Mouse (Mus musculus) hindbrain, embryonic 12.5 days (tissue): ENCODE results near the gene Sppl3. TPM values are rescaled to one million over a fixed set of nuclear protein-coding genes. Genes with fewer than 3 reads are reported as not detected.
A peak's percentile ranks its signal among the peaks of the same experiment; 100 is the strongest.
"Not testable (repeated sequence)": the region's sequence is repeated elsewhere in the genome, so short reads cannot be mapped to it uniquely, and the experiment has no call there.

ENCODE experiments used
- ATAC-seq: fragments of 200-750 bp; cut with Nextera tagmentation; 2 replicates; pipeline ENCODE4 v1.8.0; 2017; ENCODE audit warnings: moderate TSS enrichment; ENCODE audit not compliant: low FRiP score
- H3K27ac ChIP-seq: fragments of 300-500 bp; sonication (generic); 2 replicates; pipeline ENCODE4 v1.5.1; 2016; ENCODE audit warnings: mild to moderate bottlenecking
- H3K27me3 ChIP-seq: fragments of 300-500 bp; sonication (generic); 2 replicates; pipeline ENCODE4 v1.6.1; 2016; ENCODE audit warnings: mild to moderate bottlenecking
- H3K36me3 ChIP-seq: fragments of 300-500 bp; sonication (generic); 2 replicates; pipeline ENCODE4 v1.6.1; 2016; ENCODE audit warnings: mild to moderate bottlenecking
- H3K4me1 ChIP-seq: fragments of 300-500 bp; sonication (generic); 2 replicates; pipeline ENCODE4 v1.6.1; 2016
- H3K4me2 ChIP-seq: fragments of 300-500 bp; sonication (generic); replicated peaks from 2 replicates; pipeline ENCODE4 v1.6.1; 2016; ENCODE audit warnings: mild to moderate bottlenecking
- H3K4me3 ChIP-seq: fragments of 300-500 bp; sonication (generic); 2 replicates; pipeline ENCODE4 v1.5.1; 2016; ENCODE audit warnings: mild to moderate bottlenecking
- H3K9ac ChIP-seq: fragments of 300-500 bp; sonication (generic); 2 replicates; pipeline ENCODE4 v1.6.1; 2016; ENCODE audit warnings: mild to moderate bottlenecking, moderate library complexity
- H3K9me3 ChIP-seq: fragments of 300-500 bp; sonication (generic); replicated peaks from 2 replicates; pipeline ENCODE4 v1.6.1; 2016; ENCODE audit warnings: mild to moderate bottlenecking
- WGBS: fragments of 180-500 bp; shearing (Covaris S2); methylation state at CpG from one replicate; pipeline ENCODE4 v1.1.7; 2016; 5-methylcytosine and 5-hydroxymethylcytosine counted together
- polyA plus RNA-seq: library from polyadenylated mRNA; unstranded; fragments of >200 nt; fragmentation: Nextera tagmentation; extraction: Ambion mirVana; gene quantifications from 2 replicates; pipeline ENCODE4 v1.2.1, GENCODE M21; 2016

The Sppl3 gene
- polyA plus RNA-seq, 1 experiment from 2014 or later, result 31.1 TPM

GRCm38 (mm10) chr5:115091776-115092175, 80.8 kb downstream of the Sppl3 start:
- H3K4me2 ChIP-seq, result no peak overlapping the region
- H3K36me3 ChIP-seq, result peaks cover 65% of the 10 kb centered on the region
- no peak for ATAC-seq
- no peak overlapping the region for H3K9ac ChIP-seq
- no peak overlapping the region for H3K4me3 ChIP-seq
- WGBS, result 87% methylated on average over 6 of the region's 6 CpGs
- no peaks in the 10 kb centered on the region for H3K4me1 ChIP-seq
- H3K27ac ChIP-seq, result no peak overlapping the region
- H3K9me3 ChIP-seq, result no peaks in the 10 kb centered on the region
- no peaks in the 10 kb centered on the region for H3K27me3 ChIP-seq

- Histone ChIP-seq H3K4me3 (no peak within 1 kb of the TSS), H3K4me1 (no peaks in the 10 kb centered on the region), H3K36me3 (peaks cover 62% of the 10 kb centered on the region), H3K9me3 (no peaks in the 10 kb centered on the region), H3K4me2 (no peak within 1 kb of the TSS), H3K27ac (no peak within 1 kb of the TSS), H3K27me3 (no peaks in the 10 kb centered on the region), H3K9ac (no peak within 1 kb of the TSS)
- no peak for ATAC-seq
- WGBS, result 99% methylated on average over 8 of the region's 8 CpGs
Measured at GRCm38 (mm10) chr5:115098195-115098594, 87.3 kb downstream of the Sppl3 start, which contains the start of gene Gm10401. Gene Gm10401 (minus strand): TSS chr5:115098295.

- no peaks in the 10 kb centered on the region for H3K27me3 ChIP-seq
- H3K36me3 ChIP-seq, result peaks cover 65% of the 10 kb centered on the region
- no peak for ATAC-seq
- no peaks in the 10 kb centered on the region for H3K4me1 ChIP-seq
- no peak overlapping the region for H3K4me2 ChIP-seq
- no peak overlapping the region for H3K9ac ChIP-seq
- H3K27ac ChIP-seq, result no peak overlapping the region
- no peaks in the 10 kb centered on the region for H3K9me3 ChIP-seq
- no peak overlapping the region for H3K4me3 ChIP-seq
- 90% methylated on average over 5 of the region's 5 CpGs for WGBS
Measured at GRCm38 (mm10) chr5:115099530-115099929, 88.6 kb downstream of the Sppl3 start.

- no peak overlapping the region for H3K4me2 ChIP-seq
- no peak overlapping the region for H3K27ac ChIP-seq
- no peak overlapping the region for H3K9ac ChIP-seq
- H3K4me3 ChIP-seq, result no peak overlapping the region
- ATAC-seq, result no peak
- WGBS, result 89% methylated on average over 9 of the region's 9 CpGs
- peaks cover 61% of the 10 kb centered on the region for H3K36me3 ChIP-seq
- H3K27me3 ChIP-seq, result no peaks in the 10 kb centered on the region
- H3K4me1 ChIP-seq, result no peaks in the 10 kb centered on the region
- no peaks in the 10 kb centered on the region for H3K9me3 ChIP-seq
Measured at GRCm38 (mm10) chr5:115099991-115100390, 89.1 kb downstream of the Sppl3 start.

- H3K36me3 ChIP-seq, result peaks cover 56% of the 10 kb centered on the region
- ATAC-seq, result no peak
Measured at GRCm38 (mm10) chr5:115100473-115100872, 89.5 kb downstream of the Sppl3 start.

GRCm38 (mm10) chr5:115102231-115102630, 91.3 kb downstream of the Sppl3 start:
- Histone ChIP-seq H3K27me3 (no peaks in the 10 kb centered on the region), H3K4me3 (no peak overlapping the region), H3K36me3 (peaks cover 38% of the 10 kb centered on the region), H3K9me3 (no peaks in the 10 kb centered on the region), H3K9ac (no peak overlapping the region), H3K27ac (no peak overlapping the region), H3K4me1 (no peaks in the 10 kb centered on the region), H3K4me2 (no peak overlapping the region)
- WGBS, result 89% methylated on average over 2 of the region's 2 CpGs
- no peak for ATAC-seq

More at GRCm38 (mm10) chr5:115100473-115100872, 89.5 kb downstream of the Sppl3 start:
- WGBS, result 86% methylated on average over 6 of the region's 6 CpGs
- Histone ChIP-seq H3K27me3 (no peaks in the 10 kb centered on the region), H3K27ac (no peak overlapping the region), H3K4me3 (no peak overlapping the region), H3K9ac (no peak overlapping the region), H3K4me1 (no peaks in the 10 kb centered on the region), H3K4me2 (no peak overlapping the region), H3K9me3 (no peaks in the 10 kb centered on the region)

GRCm38 (mm10) chr5:115103253-115103652, 92.3 kb downstream of the Sppl3 start:
- H3K9me3 ChIP-seq, H3K9ac ChIP-seq, H3K27me3 ChIP-seq, H3K4me3 ChIP-seq, H3K4me2 ChIP-seq, H3K27ac ChIP-seq, H3K4me1 ChIP-seq, ATAC-seq: not testable (repeated sequence)
- 97% methylated on average over 23 of the region's 23 CpGs for WGBS
- peaks cover 30% of the 10 kb centered on the region for H3K36me3 ChIP-seq

GRCm38 (mm10) chr5:115111156-115111555, 100.2 kb downstream of the Sppl3 start:
- ATAC-seq, result no peak
- 91% methylated on average over 8 of the region's 8 CpGs for WGBS
- Histone ChIP-seq H3K9me3 (no peaks in the 10 kb centered on the region), H3K27ac (no peak overlapping the region), H3K27me3 (no peaks in the 10 kb centered on the region), H3K4me3 (no peak overlapping the region), H3K9ac (no peak overlapping the region), H3K36me3 (peaks cover 21% of the 10 kb centered on the region), H3K4me2 (no peak overlapping the region), H3K4me1 (peaks cover 13% of the 10 kb centered on the region)

- ATAC-seq, result no peak
- Histone ChIP-seq H3K9me3 (no peaks in the 10 kb centered on the region), H3K9ac (no peak overlapping the region), H3K4me2 (no peak overlapping the region), H3K27ac (no peak overlapping the region), H3K36me3 (peaks cover 33% of the 10 kb centered on the region), H3K4me1 (peaks cover 13% of the 10 kb centered on the region), H3K27me3 (no peaks in the 10 kb centered on the region), H3K4me3 (no peak overlapping the region)
- 96% methylated on average over 12 of the region's 12 CpGs for WGBS
Measured at GRCm38 (mm10) chr5:115113244-115113643, 102.3 kb downstream of the Sppl3 start.

- Histone ChIP-seq H3K4me3 (no peak overlapping the region), H3K36me3 (peaks cover 33% of the 10 kb centered on the region), H3K27me3 (no peaks in the 10 kb centered on the region), H3K9ac (no peak overlapping the region), H3K4me2 (no peak overlapping the region), H3K27ac (no peak overlapping the region), H3K4me1 (peaks cover 24% of the 10 kb centered on the region), H3K9me3 (no peaks in the 10 kb centered on the region)
- ATAC-seq, result no peak
- 93% methylated on average over 8 of the region's 8 CpGs for WGBS
Measured at GRCm38 (mm10) chr5:115114501-115114900, 103.6 kb downstream of the Sppl3 start.

GRCm38 (mm10) chr5:115116426-115116825, 105.5 kb downstream of the Sppl3 start:
- Histone ChIP-seq H3K4me1 (peaks cover 11% of the 10 kb centered on the region), H3K4me2 (no peak overlapping the region), H3K36me3 (peaks cover 27% of the 10 kb centered on the region), H3K9ac (no peak overlapping the region), H3K4me3 (no peak overlapping the region), H3K27ac (no peak overlapping the region), H3K27me3 (no peaks in the 10 kb centered on the region), H3K9me3 (no peaks in the 10 kb centered on the region)
- no peak for ATAC-seq
- WGBS, result 91% methylated on average over 3 of the region's 3 CpGs

GRCm38 (mm10) chr5:115117467-115117866, 106.5 kb downstream of the Sppl3 start:
- H3K9me3 ChIP-seq, result no peaks in the 10 kb centered on the region
- H3K4me1 ChIP-seq, result peaks cover 11% of the 10 kb centered on the region
- H3K4me2 ChIP-seq, result no peak overlapping the region
- no peak overlapping the region for H3K27ac ChIP-seq
- no peaks in the 10 kb centered on the region for H3K27me3 ChIP-seq
- no peak for ATAC-seq
- peaks cover 26% of the 10 kb centered on the region for H3K36me3 ChIP-seq
- no peak overlapping the region for H3K4me3 ChIP-seq
- no peak overlapping the region for H3K9ac ChIP-seq
- WGBS, result 95% methylated on average over 13 of the region's 13 CpGs

- Histone ChIP-seq H3K4me2 (peak within 1 kb of the TSS; percentile 83), H3K36me3 (peaks cover 33% of the 10 kb centered on the region), H3K9ac (peak within 1 kb of the TSS; percentile 83), H3K4me1 (peaks cover 11% of the 10 kb centered on the region), H3K4me3 (peak within 1 kb of the TSS; percentile 76), H3K27me3 (no peaks in the 10 kb centered on the region), H3K9me3 (no peaks in the 10 kb centered on the region), H3K27ac (peak within 1 kb of the TSS; percentile 35)
- under 1% methylated on average over 39 of the region's 39 CpGs for WGBS
- ATAC-seq, result peak; percentile 82
Measured at GRCm38 (mm10) chr5:115118961-115119570, 108.1 kb downstream of the Sppl3 start, which contains the start of gene Acads. Gene Acads (minus strand): TSS chr5:115119346.
